Mouse (Mus musculus) midbrain, embryonic 15.5 days (tissue): Measurements from ENCODE around the gene Olfr378. TPM values are rescaled to one million over a fixed set of nuclear protein-coding genes. Genes with fewer than 3 reads are reported as not detected.

ENCODE experiments used
- ATAC-seq: fragments of 200-750 bp; cut with Nextera tagmentation; replicated peaks from 2 replicates; pipeline ENCODE4 v1.8.0; 2017; ENCODE audit warnings: moderate TSS enrichment
- H3K27ac ChIP-seq: fragments of 300-500 bp; sonication (generic); 2 replicates; pipeline ENCODE4 v1.5.1; 2015; ENCODE audit warnings: mild to moderate bottlenecking, inconsistent platforms
- H3K27me3 ChIP-seq: fragments of 300-500 bp; sonication (generic); replicated peaks from 2 replicates; pipeline ENCODE4 v1.6.1; 2015; ENCODE audit warnings: inconsistent platforms
- H3K36me3 ChIP-seq: fragments of 300-500 bp; sonication (generic); replicated peaks from 2 replicates; pipeline ENCODE4 v1.6.1; 2015; ENCODE audit warnings: inconsistent platforms
- H3K4me1 ChIP-seq: fragments of 300-500 bp; sonication (generic); 2 replicates; pipeline ENCODE4 v1.6.1; 2015; ENCODE audit warnings: inconsistent platforms
- H3K4me2 ChIP-seq: fragments of 300-500 bp; sonication (generic); 2 replicates; pipeline ENCODE4 v1.6.1; 2015; ENCODE audit warnings: inconsistent platforms, mild to moderate bottlenecking, moderate library complexity
- H3K4me3 ChIP-seq: fragments of 300-500 bp; sonication (generic); 2 replicates; pipeline ENCODE4 v1.5.1; 2015; ENCODE audit warnings: mild to moderate bottlenecking, inconsistent platforms
- H3K9ac ChIP-seq: fragments of 300-500 bp; sonication (generic); 2 replicates; pipeline ENCODE4 v1.6.1; 2015; ENCODE audit warnings: mild to moderate bottlenecking, inconsistent platforms
- H3K9me3 ChIP-seq: fragments of 300-500 bp; sonication (generic); 2 replicates; pipeline ENCODE4 v1.6.1; 2016; ENCODE audit warnings: inconsistent platforms
- WGBS: fragments of 180-500 bp; shearing (Covaris S2); methylation state at CpG from one replicate; pipeline ENCODE4 v1.1.7; 2015; ENCODE audit warnings: mixed read lengths; 5-methylcytosine and 5-hydroxymethylcytosine counted together
- polyA plus RNA-seq: library from polyadenylated mRNA; unstranded; fragments of >200 nt; fragmentation: Nextera tagmentation; extraction: Ambion mirVana; gene quantifications from 2 replicates; pipeline ENCODE4 v1.2.1, GENCODE M21; 2015

Olfr378 gene
- polyA plus RNA-seq, result not detected in 2 replicates

GRCm38 (mm10) chr11:73428377-73428776 is at the start of gene Olfr378:
TSS of gene Olfr378 (minus strand) at chr11:73428477.
- H3K9ac ChIP-seq, result no peak within 1 kb of the TSS
- H3K36me3 ChIP-seq, result no peaks in the 10 kb centered on the region
- WGBS, result 93% methylated on average over 1 of the region's 1 CpGs
- no peaks in the 10 kb centered on the region for H3K27me3 ChIP-seq
- H3K27ac ChIP-seq, result no peak within 1 kb of the TSS
- 0 out of 2 replicates have a peak, but pooled peaks cover 5% of the 10 kb centered on the region for H3K9me3 ChIP-seq
- no peak within 1 kb of the TSS for H3K4me2 ChIP-seq
- ATAC-seq, result no peak
- no peak within 1 kb of the TSS for H3K4me3 ChIP-seq
- no peaks in the 10 kb centered on the region for H3K4me1 ChIP-seq

DNA sequence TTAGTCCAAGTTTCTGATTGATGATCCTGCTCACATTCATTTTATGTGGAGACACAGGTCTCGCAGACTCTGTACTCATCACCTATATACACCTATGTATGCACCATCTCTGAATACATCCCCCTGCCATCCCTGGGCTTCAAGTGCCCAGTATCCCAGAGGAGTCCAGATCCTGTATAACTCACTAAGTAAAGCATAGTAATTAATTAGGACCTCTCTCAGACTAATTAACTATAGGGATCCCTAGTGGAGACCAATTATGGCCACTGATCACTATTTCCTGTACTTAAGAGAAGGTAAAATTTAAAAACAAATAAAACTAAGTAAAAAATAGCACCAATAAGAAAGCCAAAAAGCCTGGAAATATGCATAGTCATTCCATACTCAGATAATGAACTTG is 29.1 kb upstream of the Olfr378 start, which contains the start of gene Olfr380:
Olfr380 (minus strand) TSS at position 101 of the 400 bp plus-strand sequence.
- no peak within 1 kb of the TSS for H3K9ac ChIP-seq
- no peaks in the 10 kb centered on the region for H3K4me1 ChIP-seq
- H3K4me3 ChIP-seq, result no peak within 1 kb of the TSS
- H3K4me2 ChIP-seq, result no peak within 1 kb of the TSS
- H3K9me3 ChIP-seq, result peaks cover 5% of the 10 kb centered on the region; the same call in 1 of the 2 replicates
- no peak within 1 kb of the TSS for H3K27ac ChIP-seq
- no peak for ATAC-seq
- 98% methylated on average over 1 of the region's 1 CpGs for WGBS
- H3K27me3 ChIP-seq, result no peaks in the 10 kb centered on the region
- no peaks in the 10 kb centered on the region for H3K36me3 ChIP-seq

DNA sequence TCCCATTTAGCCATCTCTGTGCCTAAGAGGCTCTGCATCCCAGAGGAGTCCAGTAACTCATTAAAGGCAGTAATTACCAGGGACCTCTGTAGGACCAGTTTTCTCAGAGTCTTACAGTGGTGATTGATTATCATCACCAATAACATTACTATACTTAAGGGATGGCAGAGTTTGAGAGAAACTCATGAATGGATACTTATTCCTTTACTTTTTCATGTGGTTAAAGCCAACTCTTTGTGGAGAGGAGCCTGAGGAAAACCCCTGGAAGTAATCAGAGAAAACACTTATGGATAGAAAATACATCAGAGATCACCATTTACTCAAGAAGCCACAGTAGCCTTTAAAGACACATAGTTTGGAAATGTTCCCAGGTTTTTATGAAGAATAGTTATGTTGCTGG is 28.8 kb downstream of the Olfr378 start, which contains the start of gene Olfr1:
Olfr1 (minus strand) TSS at position 101 of the 400 bp plus-strand sequence.
- Histone ChIP-seq H3K9ac (no peak within 1 kb of the TSS), H3K9me3 (no peaks in the 10 kb centered on the region), H3K27me3 (no peaks in the 10 kb centered on the region), H3K4me1 (no peaks in the 10 kb centered on the region), H3K36me3 (no peaks in the 10 kb centered on the region), H3K27ac (no peak within 1 kb of the TSS), H3K4me2 (no peak within 1 kb of the TSS), H3K4me3 (no peak within 1 kb of the TSS)
- ATAC-seq, result no peak

GRCm38 (mm10) chr11:73395374-73395773 is 32.9 kb downstream of the Olfr378 start:
- no peak overlapping the region for H3K4me2 ChIP-seq

More at GRCm38 (mm10) chr11:73395374-73395773, 32.9 kb downstream of the Olfr378 start:
- Histone ChIP-seq H3K9ac (no peak overlapping the region), H3K27ac (no peak overlapping the region), H3K4me1 (no peaks in the 10 kb centered on the region), H3K4me3 (no peak overlapping the region), H3K9me3 (no peaks in the 10 kb centered on the region), H3K27me3 (no peaks in the 10 kb centered on the region), H3K36me3 (no peaks in the 10 kb centered on the region)
- WGBS, result 76% methylated on average over 4 of the region's 4 CpGs
- no peak for ATAC-seq

Other genes with a start within 250 kb of the Olfr378 start
- 19.9 and 20.8 TPM in 2 replicates for gene Ctns, start 229.4 kb downstream of the Olfr378 start, polyA plus RNA-seq
- gene Shpk, start 229.0 kb downstream of the Olfr378 start, polyA plus RNA-seq, result 1.8 and 2.2 TPM in 2 replicates
- gene Trpv1, start 194.2 kb downstream of the Olfr378 start, polyA plus RNA-seq, result 0.14 and 0.21 TPM in 2 replicates
- gene Trpv3, start 161.1 kb downstream of the Olfr378 start, polyA plus RNA-seq, result 0.14 and 0.22 TPM in 2 replicates
- 1.2 and 1.4 TPM in 2 replicates for gene Aspa, start 98.9 kb downstream of the Olfr378 start, polyA plus RNA-seq
- not detected in 2 replicates for gene Gm49340, start 98.7 kb downstream of the Olfr378 start, polyA plus RNA-seq
- 0.13 and 0.22 TPM in 2 replicates for gene Spata22, start 98.7 kb downstream of the Olfr378 start, polyA plus RNA-seq
- gene Olfr20, start 77.7 kb downstream of the Olfr378 start, polyA plus RNA-seq, result not detected in 2 replicates
- not detected in 2 replicates for gene Olfr376, start 57.2 kb downstream of the Olfr378 start, polyA plus RNA-seq
- gene Olfr1, start 28.9 kb downstream of the Olfr378 start, polyA plus RNA-seq, result not detected in 2 replicates
- not detected in 2 replicates for gene Olfr380, start 29.0 kb upstream of the Olfr378 start, polyA plus RNA-seq
- gene Olfr381, start 63.1 kb upstream of the Olfr378 start, polyA plus RNA-seq, result not detected in 2 replicates
- not detected in 2 replicates for gene Olfr382, start 88.7 kb upstream of the Olfr378 start, polyA plus RNA-seq
- gene Olfr385, start 164.5 kb upstream of the Olfr378 start, polyA plus RNA-seq, result not detected in 2 replicates
- not detected in 2 replicates for gene Olfr384, start 170.1 kb upstream of the Olfr378 start, polyA plus RNA-seq